Mouse (Mus musculus): ENCODE measurements around the gene Fbxo7. TPM values are rescaled to one million over a fixed set of nuclear protein-coding genes. Genes with fewer than 3 reads are reported as not detected.

Gene Fbxo7
- polyA plus RNA-seq, 1 experiment = 53.2 TPM

DNA sequence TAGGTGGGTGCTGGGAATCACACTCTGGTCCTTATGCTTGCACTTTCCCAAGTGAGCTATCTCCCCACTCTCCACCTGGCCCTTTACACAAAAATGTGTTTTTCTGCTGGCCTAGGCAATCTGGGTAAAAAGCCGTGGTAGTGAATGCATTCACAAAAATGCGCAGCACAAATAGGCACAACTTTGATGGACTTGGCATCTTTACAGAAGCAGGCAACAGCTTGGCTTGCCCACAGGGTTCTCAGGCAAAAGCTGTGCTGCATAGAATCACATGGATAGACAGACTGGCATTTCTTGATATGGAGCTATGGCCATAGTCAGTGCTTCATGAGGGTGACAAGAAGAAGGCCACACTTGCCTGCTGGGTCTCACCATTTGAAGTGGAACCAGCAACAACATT, 57.0 kb downstream of the Fbxo7 start:
- TF ChIP-seq POLR2A (IDR thresholded peaks at IDR 0.05; ENCODE audit: control insufficient read depth, extremely low read depth, insufficient read depth, low read length, poor library complexity) = no peak
- no peak for TF ChIP-seq CTCF (IDR thresholded peaks at IDR 0.05; ENCODE audit: borderline replicate concordance, control insufficient read depth, extremely low read depth, insufficient read depth, low read length, poor library complexity)
- Histone ChIP-seq H3K27ac (ENCODE audit: control insufficient read depth, insufficient read depth, low read length) (no peak overlapping the region), H3K27me3 (ENCODE audit: control insufficient read depth, insufficient read depth, low read length) (no peaks in the 10 kb centered on the region), H3K4me1 (replicated peaks; ENCODE audit: control insufficient read depth, insufficient read depth, low read length) (peaks cover 4% of the 10 kb centered on the region; the same call in 1 of the 2 replicates), H3K36me3 (ENCODE audit: control insufficient read depth, insufficient read depth, low read length) (no peaks in the 10 kb centered on the region), H3K4me3 (ENCODE audit: control insufficient read depth, insufficient read depth, low read length) (no peak overlapping the region)
- 91% methylated on average over 2 of the region's 2 CpGs for WGBS
- no peak for DNase-seq

GRCm38 (mm10) chr10:86079921-86080320, 58.1 kb downstream of the Fbxo7 start:
- TF ChIP-seq POLR2A (IDR thresholded peaks at IDR 0.05; ENCODE audit: control insufficient read depth, extremely low read depth, insufficient read depth, low read length, poor library complexity) (no peak), CTCF (IDR thresholded peaks at IDR 0.05; ENCODE audit: borderline replicate concordance, control insufficient read depth, extremely low read depth, insufficient read depth, low read length, poor library complexity) (no peak)

GRCm38 (mm10) chr10:86091919-86092318, 70.1 kb downstream of the Fbxo7 start:
- Histone ChIP-seq H3K4me1 (replicated peaks; ENCODE audit: control insufficient read depth, insufficient read depth, low read length) (no peaks in the 10 kb centered on the region), H3K27me3 (ENCODE audit: control insufficient read depth, insufficient read depth, low read length) (no peaks in the 10 kb centered on the region), H3K36me3 (ENCODE audit: control insufficient read depth, insufficient read depth, low read length) (no peaks in the 10 kb centered on the region), H3K27ac (ENCODE audit: control insufficient read depth, insufficient read depth, low read length) (no peak overlapping the region), H3K4me3 (ENCODE audit: control insufficient read depth, insufficient read depth, low read length) (no peak overlapping the region)
- TF ChIP-seq POLR2A (IDR thresholded peaks at IDR 0.05; ENCODE audit: control insufficient read depth, extremely low read depth, insufficient read depth, low read length, poor library complexity) (no peak), CTCF (IDR thresholded peaks at IDR 0.05; ENCODE audit: borderline replicate concordance, control insufficient read depth, extremely low read depth, insufficient read depth, low read length, poor library complexity) (peak; percentile 78; the same call in 1 of the 2 replicates)
- peak; percentile 45 for DNase-seq
- WGBS = 69% methylated on average over 10 of the region's 10 CpGs

More at GRCm38 (mm10) chr10:86079921-86080320, 58.1 kb downstream of the Fbxo7 start:
- no peaks in the 10 kb centered on the region for H3K36me3 ChIP-seq (ENCODE audit: control insufficient read depth, insufficient read depth, low read length)
- no peak overlapping the region for H3K4me3 ChIP-seq (ENCODE audit: control insufficient read depth, insufficient read depth, low read length)
- no peak overlapping the region for H3K27ac ChIP-seq (ENCODE audit: control insufficient read depth, insufficient read depth, low read length)
- no peaks in the 10 kb centered on the region for H3K27me3 ChIP-seq (ENCODE audit: control insufficient read depth, insufficient read depth, low read length)
- H3K4me1 ChIP-seq (replicated peaks; ENCODE audit: control insufficient read depth, insufficient read depth, low read length) = no peaks in the 10 kb centered on the region
- no peak for DNase-seq
- WGBS = 87% methylated on average over 9 of the region's 9 CpGs

- no peak overlapping the region for H3K27ac ChIP-seq (ENCODE audit: control insufficient read depth, insufficient read depth, low read length)
- DNase-seq = no peak
- no peaks in the 10 kb centered on the region for H3K27me3 ChIP-seq (ENCODE audit: control insufficient read depth, insufficient read depth, low read length)
- H3K4me3 ChIP-seq (ENCODE audit: control insufficient read depth, insufficient read depth, low read length) = no peak overlapping the region
- TF ChIP-seq POLR2A (IDR thresholded peaks at IDR 0.05; ENCODE audit: control insufficient read depth, extremely low read depth, insufficient read depth, low read length, poor library complexity) (no peak), CTCF (IDR thresholded peaks at IDR 0.05; ENCODE audit: borderline replicate concordance, control insufficient read depth, extremely low read depth, insufficient read depth, low read length, poor library complexity) (no peak)
- H3K4me1 ChIP-seq (replicated peaks; ENCODE audit: control insufficient read depth, insufficient read depth, low read length) = no peaks in the 10 kb centered on the region
- WGBS = 82% methylated on average over 14 of the region's 14 CpGs
- no peaks in the 10 kb centered on the region for H3K36me3 ChIP-seq (ENCODE audit: control insufficient read depth, insufficient read depth, low read length)
These were observed 71.6 kb downstream of the Fbxo7 start for GRCm38 (mm10) chr10:86093109-86094035.

- no peak for TF ChIP-seq POLR2A (IDR thresholded peaks at IDR 0.05; ENCODE audit: control insufficient read depth, extremely low read depth, insufficient read depth, low read length, poor library complexity)
- TF ChIP-seq CTCF (IDR thresholded peaks at IDR 0.05; ENCODE audit: borderline replicate concordance, control insufficient read depth, extremely low read depth, insufficient read depth, low read length, poor library complexity) = no peak
- DNase-seq = no peak
- H3K36me3 ChIP-seq (ENCODE audit: control insufficient read depth, insufficient read depth, low read length) = no peaks in the 10 kb centered on the region
- H3K4me1 ChIP-seq (replicated peaks; ENCODE audit: control insufficient read depth, insufficient read depth, low read length) = no peaks in the 10 kb centered on the region
- no peak overlapping the region for H3K27ac ChIP-seq (ENCODE audit: control insufficient read depth, insufficient read depth, low read length)
- WGBS = 84% methylated on average over 6 of the region's 6 CpGs
- H3K27me3 ChIP-seq (ENCODE audit: control insufficient read depth, insufficient read depth, low read length) = no peaks in the 10 kb centered on the region
- H3K4me3 ChIP-seq (ENCODE audit: control insufficient read depth, insufficient read depth, low read length) = no peak overlapping the region
These were observed 76.6 kb downstream of the Fbxo7 start for GRCm38 (mm10) chr10:86098363-86098762.

DNA sequence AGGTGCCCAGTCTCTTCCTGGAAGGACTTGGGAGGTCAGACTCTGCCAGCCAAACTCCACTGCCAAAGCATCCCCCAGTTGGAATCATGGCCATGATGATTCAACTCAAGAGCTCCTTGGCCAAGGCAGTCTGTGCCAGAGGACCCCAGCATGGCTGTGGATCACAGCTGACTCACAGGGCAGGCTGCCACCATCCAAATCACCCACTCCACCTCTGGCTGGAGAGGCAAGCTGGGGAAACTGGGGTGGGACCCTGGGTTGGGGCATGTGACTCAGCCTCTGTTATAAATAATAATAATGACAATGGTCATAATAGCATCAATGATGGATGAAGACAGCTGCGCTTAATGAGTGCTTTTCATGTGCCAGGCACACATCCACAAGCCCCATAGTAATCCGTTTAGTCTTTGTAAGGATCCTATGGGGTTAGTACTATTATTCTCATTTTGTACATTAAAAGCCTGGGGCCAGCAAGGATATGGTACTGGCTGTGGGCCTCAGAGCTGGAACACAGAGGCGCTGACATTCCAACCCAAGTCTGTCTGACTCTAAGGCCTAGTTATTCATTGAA, 78.6 kb downstream of the Fbxo7 start:
- no peak for TF ChIP-seq CTCF (IDR thresholded peaks at IDR 0.05; ENCODE audit: borderline replicate concordance, control insufficient read depth, extremely low read depth, insufficient read depth, low read length, poor library complexity)
- no peak for TF ChIP-seq POLR2A (IDR thresholded peaks at IDR 0.05; ENCODE audit: control insufficient read depth, extremely low read depth, insufficient read depth, low read length, poor library complexity)
- no peaks in the 10 kb centered on the region for H3K4me1 ChIP-seq (replicated peaks; ENCODE audit: control insufficient read depth, insufficient read depth, low read length)
- WGBS = 96% methylated on average over 3 of the region's 3 CpGs
- no peak overlapping the region for H3K27ac ChIP-seq (ENCODE audit: control insufficient read depth, insufficient read depth, low read length)
- DNase-seq = no peak
- H3K4me3 ChIP-seq (ENCODE audit: control insufficient read depth, insufficient read depth, low read length) = no peak overlapping the region
- H3K36me3 ChIP-seq (ENCODE audit: control insufficient read depth, insufficient read depth, low read length) = no peaks in the 10 kb centered on the region
- H3K27me3 ChIP-seq (ENCODE audit: control insufficient read depth, insufficient read depth, low read length) = no peaks in the 10 kb centered on the region

Other genes with a start within 250 kb of the Fbxo7 start
- gene Pwp1, start 192.5 kb upstream of the Fbxo7 start, polyA plus RNA-seq (2012; rRNA removed) = 15.0 and 16.5 TPM in 2 replicates
- 48.2 and 49.9 TPM in 2 replicates for gene Prdm4, start 104.8 kb upstream of the Fbxo7 start, polyA plus RNA-seq (2012; rRNA removed)
- not detected in 2 replicates for gene Ascl4, start 94.3 kb upstream of the Fbxo7 start, polyA plus RNA-seq (2012; rRNA removed)
- gene Rtcb, start 64.1 kb upstream of the Fbxo7 start, polyA plus RNA-seq (2012; rRNA removed) = 58.1 and 59.4 TPM in 2 replicates
- 1.2 and 1.4 TPM in 2 replicates for gene Bpifc, start 10.1 kb upstream of the Fbxo7 start, polyA plus RNA-seq (2012; rRNA removed)